Mouse (Mus musculus): ENCODE results near the gene Timm10b.

The Timm10b gene

GRCm38 (mm10) chr7:105640894-105641255 is 1.0 kb downstream of the Timm10b start:
- DNase-seq (ENCODE audit: low spot score in 2 of 2) = no peak

GRCm38 (mm10) chr7:105641936-105642335 is 2.1 kb downstream of the Timm10b start:
- DNase-seq (ENCODE audit: low spot score in 2 of 2) = no peak

- DNase-seq (ENCODE audit: low spot score in 2 of 2) = peak; percentile 68 to 73
These were observed 11.0 kb downstream of the Timm10b start, which contains the start of gene Dnhd1 for GRCm38 (mm10) chr7:105650639-105651435. TSS of gene Dnhd1 (plus strand) at chr7:105650827.

- no peak for DNase-seq (ENCODE audit: low spot score in 2 of 2)
These were observed 45.8 kb downstream of the Timm10b start for GRCm38 (mm10) chr7:105685541-105686197.

- no peak for DNase-seq (ENCODE audit: low spot score in 2 of 2)
These were observed 51.0 kb downstream of the Timm10b start for GRCm38 (mm10) chr7:105690875-105691274.
